Mouse (Mus musculus) bone marrow macrophage, adult 2 months (primary cell): Measurements from ENCODE around the gene Plk3.

Source experiments
- CTCF ChIP-seq: IDR thresholded peaks from 2 replicates; pipeline ENCODE4 v1.5.1; 2012; ENCODE audit warnings: low read depth, mild to moderate bottlenecking, low read length, moderate library complexity
- POLR2A ChIP-seq: IDR thresholded peaks from 2 replicates; pipeline ENCODE4 v1.6.1; 2012; ENCODE audit warnings: mild to moderate bottlenecking, low read depth, low read length, borderline replicate concordance

- TF ChIP-seq POLR2A, result no peak
- TF ChIP-seq CTCF, result no peak
These were observed 24.4 kb downstream of the Plk3 start for GRCm38 (mm10) chr4:117109330-117109729.
